Comparison of ENCODE assay signal across 13 mouse cellular contexts in the genomic region with DNA sequence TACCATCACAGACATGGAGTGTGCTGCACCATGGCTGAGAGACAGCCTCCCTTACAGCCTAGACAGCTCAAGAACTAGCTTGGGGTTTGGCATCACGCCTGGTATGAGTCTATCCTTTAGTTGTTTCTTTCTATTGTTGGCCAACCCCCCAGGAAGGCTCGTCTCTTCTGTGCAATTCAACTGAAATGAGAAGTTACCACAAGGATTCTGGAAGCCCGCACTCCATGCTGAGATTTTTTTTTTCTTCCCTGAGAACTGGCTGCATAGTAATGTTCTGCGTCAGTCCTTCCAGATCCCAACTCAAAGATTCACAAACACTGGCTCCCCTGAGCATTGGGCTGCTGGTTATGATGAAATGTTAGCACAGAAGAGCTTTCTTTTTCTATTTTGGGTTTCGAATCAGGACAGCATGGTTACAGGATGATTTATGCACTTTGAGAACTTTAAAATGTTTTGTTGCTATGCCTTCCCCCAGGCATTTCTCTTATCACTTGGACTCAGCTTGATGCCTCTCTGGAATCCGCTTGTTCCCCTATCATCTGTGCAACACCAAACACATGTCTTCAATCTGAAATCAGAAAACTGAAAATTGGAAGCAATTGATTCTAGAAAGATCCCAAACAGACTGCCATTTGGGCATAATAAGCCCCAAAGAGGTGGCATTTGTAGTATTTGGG. TPM values are rescaled to one million over a fixed set of nuclear protein-coding genes. Genes with fewer than 3 reads are reported as not detected.
DNase-seq lines count a peak whose midpoint lies in the region; ATAC-seq and TF ChIP-seq lines count a peak whose summit lies in the region.
"Had no signal": no experiment of that assay in that cellular context is flagged by ENCODE, and none has a peak within 500 bp of the region (broad histone marks: within the 10 kb centered on the region; RNA-seq: fewer than 3 reads in every experiment).

No protein-coding gene starts in this region.

- intact Hi-C loops in heart, postnatal 10 days (cut with DNase I), result no loop called here

- H3K36me3 ChIP-seq in kidney, postnatal 0 days (ENCODE audit: insufficient read depth, low read length), result no peaks in the 10 kb centered on the region
- no peaks in the 10 kb centered on the region for H3K36me3 ChIP-seq in embryonic facial prominence, embryonic 14.5 days (ENCODE audit: control insufficient read depth, insufficient read depth, low read length)
- H3K36me3 ChIP-seq: limb, embryonic 13.5 days had no signal

- TF ChIP-seq CTCF in kidney, postnatal 0 days (IDR thresholded peaks at IDR 0.05; ENCODE audit: low read depth), result no peak

- no peaks in the 10 kb centered on the region for H3K9me3 ChIP-seq in kidney, postnatal 0 days (replicated peaks; ENCODE audit: low read length)
- H3K9me3 ChIP-seq in embryonic facial prominence, embryonic 14.5 days (ENCODE audit: control insufficient read depth, low read length), result no peaks in the 10 kb centered on the region
- H3K9me3 ChIP-seq: limb, embryonic 13.5 days had no signal

- H3K4me1 ChIP-seq in kidney, postnatal 0 days (replicated peaks; ENCODE audit: insufficient read depth, low read length), result no peaks in the 10 kb centered on the region
- peaks cover 7% of the 10 kb centered on the region; the same call in 1 of the 2 replicates for H3K4me1 ChIP-seq in embryonic facial prominence, embryonic 14.5 days (ENCODE audit: control insufficient read depth, insufficient read depth, low read length)
- H3K4me1 ChIP-seq: limb, embryonic 13.5 days had no signal

- peak; percentile 29 for DNase-seq in kidney, postnatal 0 days (ENCODE audit: low spot score)
- no peak for DNase-seq in kidney, adult 11 months
- DNase-seq in 3T3-L1 (ENCODE audit: low read depth, low spot score), result peak; percentile 99
- peak; percentile 91 for DNase-seq in embryonic facial prominence, embryonic 14.5 days (ENCODE audit: low spot score)
- peak; percentile 59 to 67 for DNase-seq in heart, postnatal 10 days
- DNase-seq in thymus, postnatal 25 days, result no peak
- DNase-seq in cerebellum, adult 11-12 months, result no peak
- DNase-seq: adrenal gland, postnatal 36 days; embryo, embryonic 11 days; kidney, adult 9 months; midbrain, embryonic 14.5 days had no signal

- no peak for ATAC-seq in kidney, postnatal 0 days (replicated peaks; ENCODE audit: low FRiP score, low read depth)
- ATAC-seq in embryonic facial prominence, embryonic 14.5 days (ENCODE audit: low read depth), result peak; percentile 63
- no peak for ATAC-seq in erythroid progenitor cell, adult 5-6 weeks (replicated peaks; ENCODE audit: low FRiP score, poor library complexity, severe bottlenecking)

- H3K4me2 ChIP-seq in kidney, postnatal 0 days (ENCODE audit: low read length), result no peak overlapping the region
- no peak overlapping the region for H3K4me2 ChIP-seq in embryonic facial prominence, embryonic 14.5 days (ENCODE audit: low read depth, low read length)
- H3K4me2 ChIP-seq: limb, embryonic 13.5 days had no signal

- WGBS in kidney, postnatal 0 days, result 79% methylated on average over 6 of the region's 6 CpGs
- 47% methylated on average over 6 of the region's 6 CpGs for WGBS in embryonic facial prominence, embryonic 14.5 days

- H3K4me3 ChIP-seq in kidney, postnatal 0 days (replicated peaks; ENCODE audit: low read depth, low read length), result no peak overlapping the region
- H3K4me3 ChIP-seq in embryonic facial prominence, embryonic 14.5 days (ENCODE audit: low read depth, low read length), result no peak overlapping the region
- H3K4me3 ChIP-seq: limb, embryonic 13.5 days had no signal

- H3K27ac ChIP-seq in kidney, postnatal 0 days, result no peak overlapping the region
- peak overlapping the region; percentile 40; the same call in 1 of the 2 replicates for H3K27ac ChIP-seq in embryonic facial prominence, embryonic 14.5 days (replicated peaks; ENCODE audit: low read depth, low read length)
- H3K27ac ChIP-seq: limb, embryonic 13.5 days had no signal

- no peaks in the 10 kb centered on the region for H3K27me3 ChIP-seq in kidney, postnatal 0 days (ENCODE audit: insufficient read depth, low read length)
- H3K27me3 ChIP-seq in embryonic facial prominence, embryonic 14.5 days (replicated peaks; ENCODE audit: control insufficient read depth, insufficient read depth, low read length), result no peaks in the 10 kb centered on the region
- H3K27me3 ChIP-seq: limb, embryonic 13.5 days had no signal

- no peak overlapping the region for H3K9ac ChIP-seq in kidney, postnatal 0 days (ENCODE audit: low read depth, low read length)
- no peak overlapping the region for H3K9ac ChIP-seq in embryonic facial prominence, embryonic 14.5 days (ENCODE audit: low read depth, low read length)
- H3K9ac ChIP-seq: limb, embryonic 13.5 days had no signal

RNA-seq across cellular contexts. Expression of gene Tnc, which starts 29.7 kb away (rescaled TPM):
- polyA plus RNA-seq in kidney, postnatal 0 days (2015; fragmentation: Nextera tagmentation; extraction: Ambion mirVana), result 17.2 and 19.2 TPM in 2 replicates
- polyA plus RNA-seq in embryonic facial prominence, embryonic 14.5 days (2014; fragmentation: Nextera tagmentation; extraction: Ambion mirVana), result 95.7 and 97.5 TPM in 2 replicates
- total RNA-seq in heart, postnatal 10 days (2021), result 10 to 100 TPM; 11.4 to 13.8 TPM
- 1.7 and 2.9 TPM in 2 replicates for total RNA-seq in erythroid progenitor cell, adult 5-6 weeks (2015; ENCODE audit: low replicate concordance)
- total RNA-seq in erythroid progenitor cell, adult 5-6 weeks (2017; ENCODE audit: low replicate concordance), result 2.1 and 3.0 TPM in 2 replicates

Comparison
In these comparisons a context has a peak if more than half of its experiments do, and no peak if none do; other contexts are left out.
1. DNase-seq: peak in kidney, postnatal 0 days (single experiment), 3T3-L1 (single experiment), embryonic facial prominence, embryonic 14.5 days (single experiment) and heart, postnatal 10 days (2 of 2); none in kidney, adult 11 months (single experiment), thymus, postnatal 25 days (single experiment) and cerebellum, adult 11-12 months (single experiment).